Mouse (Mus musculus): ENCODE measurements around the gene Myo1h.

Gene Myo1h

GRCm38 (mm10) chr5:114360968-114361367 is 72.0 kb downstream of the Myo1h start:
- no peak for DNase-seq

DNA sequence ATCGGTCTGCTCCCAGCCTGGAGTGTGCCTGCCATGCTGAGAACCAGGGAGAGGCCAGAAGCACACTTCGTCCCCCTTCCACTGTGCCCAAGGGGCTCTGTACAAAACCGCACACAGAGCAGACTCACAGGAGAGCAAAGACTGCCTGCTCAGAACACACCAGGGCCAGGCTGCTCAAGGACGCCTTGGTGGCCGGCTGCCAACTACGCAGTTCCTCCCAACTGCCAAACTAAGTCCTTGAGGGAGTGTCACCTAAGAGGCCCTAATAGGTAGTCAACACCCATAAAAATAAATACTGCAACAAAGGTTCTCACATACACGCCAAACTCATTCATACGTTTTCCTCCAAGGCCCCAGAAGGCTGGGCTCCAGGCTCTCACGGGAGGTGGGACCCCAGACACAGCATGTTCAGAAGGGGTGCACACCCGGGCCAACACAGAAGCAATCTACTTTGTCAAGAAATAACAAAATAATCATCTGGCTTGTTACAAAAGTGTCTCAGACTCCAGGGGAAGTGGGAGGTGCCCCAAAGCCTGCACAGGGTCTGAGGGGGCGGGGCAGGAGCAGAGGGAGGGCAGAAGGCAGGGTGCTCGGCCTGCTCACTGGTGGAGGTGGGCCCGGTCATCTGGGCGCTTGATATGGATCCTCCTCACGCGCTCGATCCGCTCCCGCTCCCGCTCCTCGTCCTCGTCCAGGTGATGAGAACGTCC is 76.2 kb downstream of the Myo1h start:
- DNase-seq = peak in 1 of 2 experiments; percentile 37

DNA sequence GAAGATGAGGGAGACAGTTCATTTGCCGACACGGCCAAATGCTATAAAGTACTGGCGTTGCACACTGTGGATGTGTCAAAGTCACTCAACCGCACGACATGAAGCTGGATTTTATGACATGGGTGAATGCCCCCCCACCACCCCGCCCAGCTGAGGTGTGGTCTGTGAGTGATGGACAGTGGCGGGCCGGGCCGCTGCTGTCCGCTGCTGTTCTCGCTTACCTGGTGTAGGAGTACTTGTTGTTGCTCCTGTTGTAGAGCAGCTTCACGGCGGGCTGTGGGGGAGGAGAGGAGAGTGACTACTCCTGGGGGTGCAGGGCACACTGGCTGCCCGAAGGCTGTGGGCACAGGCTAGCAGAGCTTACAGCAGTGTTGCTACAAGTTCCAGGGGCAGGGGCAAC is 79.2 kb downstream of the Myo1h start:
- DNase-seq = no peak

DNA sequence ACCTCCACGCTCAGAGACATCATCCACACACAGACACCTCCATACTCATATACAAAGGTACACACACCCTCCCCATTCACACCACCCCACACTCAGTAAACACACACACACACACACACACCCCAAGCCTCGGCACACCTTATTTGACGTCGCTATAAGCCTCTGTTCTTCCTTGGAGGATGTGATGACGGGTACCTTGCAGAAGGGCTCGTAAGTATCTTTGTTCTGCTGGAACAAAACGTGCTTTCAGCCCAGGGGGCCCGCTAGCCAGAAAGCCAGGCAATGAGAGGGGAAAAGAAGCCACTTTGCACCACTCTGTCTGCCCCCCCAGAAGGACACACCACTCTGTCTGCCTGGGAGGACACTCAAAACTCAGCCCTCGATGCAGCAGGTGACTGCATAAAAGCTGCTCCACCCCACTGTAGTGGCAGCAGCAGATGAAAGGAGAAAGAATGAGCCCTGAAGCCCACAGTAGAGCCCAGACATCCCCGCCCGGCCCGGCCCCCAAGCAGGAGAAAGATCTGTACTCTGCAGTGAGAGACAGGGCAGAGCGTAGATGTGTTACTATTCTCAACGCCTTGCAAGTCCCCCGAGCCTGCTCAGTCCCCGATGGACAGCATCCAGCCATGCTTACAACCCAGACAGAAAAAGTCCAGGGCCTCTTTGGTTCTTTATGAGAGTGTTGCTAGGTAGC is 80.0 kb downstream of the Myo1h start:
- DNase-seq = no peak

- DNase-seq = no peak
These were observed 81.0 kb downstream of the Myo1h start for GRCm38 (mm10) chr5:114369921-114370320.

DNA sequence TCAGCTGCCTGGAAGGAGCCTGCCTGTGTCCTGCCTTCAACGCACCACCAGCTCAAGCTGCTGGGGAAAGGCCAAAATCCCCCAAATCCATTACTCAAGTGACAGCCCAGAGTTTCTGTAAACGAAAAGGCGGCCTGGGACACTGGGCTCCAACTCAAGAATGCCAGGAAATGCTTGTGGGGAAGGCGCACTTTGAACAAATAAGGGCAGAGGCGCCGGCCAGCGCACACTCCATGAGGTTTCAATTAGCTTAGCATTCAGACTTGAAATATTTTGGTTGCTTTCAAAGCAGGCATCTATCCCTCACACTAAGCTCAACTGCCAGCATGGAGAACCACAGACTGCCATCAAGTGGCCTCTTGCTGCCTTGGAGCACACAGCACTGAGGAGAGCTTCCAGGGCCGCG is 81.4 kb downstream of the Myo1h start:
- DNase-seq = no peak

DNA sequence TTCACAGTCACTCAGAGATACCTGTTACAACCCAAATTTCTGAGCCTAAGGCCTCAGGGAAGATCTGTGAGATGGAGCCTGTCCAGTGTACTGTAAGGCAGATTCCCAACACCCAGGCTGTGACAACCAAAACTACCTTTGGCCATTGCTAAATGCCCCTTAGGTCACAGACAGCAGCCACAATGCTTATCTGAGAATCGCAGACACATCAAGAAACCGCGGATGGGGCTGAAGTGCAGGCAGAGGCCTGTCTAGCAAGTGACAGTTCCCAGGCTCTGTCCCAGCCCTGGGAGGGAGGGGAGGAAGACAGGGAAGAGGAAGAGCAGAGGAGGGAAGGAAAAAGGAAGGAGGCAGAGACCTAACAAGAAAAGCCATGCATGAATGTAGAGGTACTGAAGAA is 82.4 kb downstream of the Myo1h start:
- DNase-seq = no peak

- DNase-seq = no peak
These were observed 82.9 kb downstream of the Myo1h start for GRCm38 (mm10) chr5:114371731-114372473.

GRCm38 (mm10) chr5:114372565-114372964 is 83.6 kb downstream of the Myo1h start:
- no peak for DNase-seq

- DNase-seq = peak; percentile 56 to 70
These were observed 84.2 kb downstream of the Myo1h start for GRCm38 (mm10) chr5:114373174-114373573.

DNA sequence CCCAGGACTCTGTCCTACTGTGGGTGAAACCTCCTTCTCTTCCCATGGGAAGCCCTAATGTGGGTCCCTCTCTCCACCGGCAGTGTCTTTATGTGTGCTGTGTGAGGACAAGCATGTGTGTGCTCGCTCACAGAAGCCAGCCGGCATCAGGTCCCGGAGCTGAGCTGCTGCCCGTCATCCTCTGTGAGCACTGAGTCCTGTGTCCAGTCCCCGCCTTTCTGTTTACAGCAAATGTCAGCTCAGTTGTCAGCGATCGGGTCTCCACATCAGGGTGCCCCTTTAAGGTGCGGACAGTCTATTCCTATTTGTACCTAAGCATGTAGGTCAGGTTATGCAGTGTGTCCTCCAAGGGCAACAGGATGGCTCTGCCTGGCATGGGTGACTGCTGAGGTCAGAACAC is 84.6 kb downstream of the Myo1h start:
- no peak for DNase-seq

- DNase-seq = no peak
These were observed 85.6 kb downstream of the Myo1h start for GRCm38 (mm10) chr5:114374409-114375213.

GRCm38 (mm10) chr5:114378177-114378920 is 89.4 kb downstream of the Myo1h start:
- DNase-seq = no peak

DNA sequence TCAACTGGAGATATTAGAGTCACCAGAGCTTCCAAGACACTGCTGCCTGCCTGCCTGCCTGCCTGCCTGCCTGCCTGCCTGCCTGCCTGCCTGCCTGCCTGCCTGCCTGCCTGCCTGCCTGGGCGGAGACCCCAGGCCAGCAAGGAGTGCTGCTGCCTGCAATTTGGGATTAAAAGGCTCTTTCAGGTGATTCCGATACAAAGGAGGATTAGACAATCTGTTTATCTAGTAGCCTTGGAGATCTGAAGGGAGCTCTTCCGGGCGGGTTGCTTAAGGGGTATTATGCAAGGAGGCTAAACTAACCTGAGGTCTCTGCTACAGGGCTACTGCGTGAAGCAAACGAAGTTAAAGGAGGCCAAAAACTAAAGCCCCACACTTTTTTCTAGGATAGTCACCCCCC is 90.0 kb downstream of the Myo1h start:
- no peak for DNase-seq

- no peak for DNase-seq
These were observed 90.8 kb downstream of the Myo1h start for GRCm38 (mm10) chr5:114379763-114380162.

- DNase-seq = peak; percentile 86 to 92
These were observed 91.4 kb downstream of the Myo1h start, which contains the start of the genes Kctd10 and Ube3b for GRCm38 (mm10) chr5:114380209-114381012. Kctd10 (minus strand) TSS chr5:114380508. Ube3b (plus strand) TSS chr5:114380607.

DNA sequence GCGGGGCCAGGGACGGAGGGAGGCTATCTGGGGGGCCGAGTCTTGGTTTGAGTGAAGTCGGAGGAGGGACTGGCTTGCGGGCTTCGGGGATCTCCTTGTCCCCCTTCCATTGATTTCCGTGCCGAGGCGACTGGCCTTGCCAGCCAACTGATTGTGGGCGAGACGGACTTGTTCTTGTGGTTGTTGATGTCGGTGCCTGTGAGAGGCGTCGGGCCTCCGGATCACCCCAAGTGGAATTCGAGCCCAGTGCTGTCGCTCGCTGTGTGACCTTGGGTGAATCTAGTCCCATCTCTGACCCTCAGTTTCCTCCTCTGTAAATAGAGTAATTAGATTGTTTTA is 92.0 kb downstream of the Myo1h start:
- no peak for DNase-seq

DNA sequence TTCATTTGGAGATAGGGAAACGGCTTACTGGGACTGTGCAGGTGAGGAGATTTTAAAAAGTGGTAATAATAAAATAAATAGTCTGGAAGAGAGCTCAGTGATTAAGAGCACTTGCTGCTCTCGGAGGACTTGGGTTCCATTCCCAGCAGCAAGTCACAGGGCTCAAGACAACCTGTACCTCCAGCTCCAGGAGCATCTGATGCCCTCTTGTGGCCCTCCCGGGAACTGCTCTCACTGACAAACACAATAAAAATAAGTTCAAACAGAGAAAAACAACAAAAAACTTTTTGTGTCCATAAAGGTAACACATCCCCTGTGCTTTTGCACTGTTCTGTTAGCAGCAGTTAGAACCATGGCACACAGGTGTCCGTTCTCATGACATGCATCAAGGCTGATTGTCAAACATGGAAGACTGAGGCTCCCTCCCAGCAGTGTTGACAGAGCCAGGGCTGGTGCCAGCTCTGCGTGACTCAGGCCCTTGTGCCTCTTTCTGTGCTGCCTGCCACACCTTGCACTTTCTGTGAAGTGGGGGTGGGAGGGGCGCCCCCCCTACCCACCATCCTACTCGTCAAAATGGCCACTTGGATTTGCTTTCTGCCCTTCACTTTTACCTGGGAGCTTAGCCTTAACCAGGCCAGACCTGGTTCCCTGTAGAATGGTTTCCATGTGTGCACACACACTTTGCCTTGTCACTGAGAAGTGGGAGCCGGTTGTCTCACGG is 94.4 kb downstream of the Myo1h start:
- DNase-seq = peak; percentile 32 to 58

GRCm38 (mm10) chr5:114384448-114384847 is 95.5 kb downstream of the Myo1h start:
- DNase-seq = no peak

GRCm38 (mm10) chr5:114393169-114393568 is 104.2 kb downstream of the Myo1h start:
- no peak for DNase-seq

- DNase-seq = no peak
These were observed 117.6 kb downstream of the Myo1h start for GRCm38 (mm10) chr5:114406592-114406991.
